Mouse (Mus musculus): Measurements from ENCODE around the gene Gsta2.

- no peak for TF ChIP-seq CTCF (conservative IDR thresholded peaks at IDR 0.05; ENCODE audit: insufficient read depth, insufficient read length, low read depth, low read length)
- no peak for TF ChIP-seq POLR2A (IDR thresholded peaks at IDR 0.05; ENCODE audit: low read depth, low read length)
Observed at GRCm38 (mm10) chr9:78395630-78396351, 40.2 kb upstream of the Gsta2 start, which contains the start of gene Ddx43.

All from kidney, adult 2 months (tissue).